Mouse (Mus musculus) limb, embryonic 15.5 days (tissue): ENCODE measurements around the gene Olfr994. TPM values are rescaled to one million over a fixed set of nuclear protein-coding genes. Genes with fewer than 3 reads are reported as not detected.

Source experiments
- ATAC-seq: fragments of 200-750 bp; cut with Nextera tagmentation; 2 replicates; pipeline ENCODE4 v1.8.0; 2017; ENCODE audit warnings: low read depth, moderate TSS enrichment; ENCODE audit not compliant: insufficient number of reproducible peaks, low FRiP score, low TSS enrichment
- H3K27ac ChIP-seq: fragments of 300-500 bp; sonication (generic); 2 replicates; pipeline ENCODE4 v1.5.1; 2015; ENCODE audit warnings: moderate library complexity, mild to moderate bottlenecking, inconsistent platforms
- H3K27me3 ChIP-seq: fragments of 300-500 bp; sonication (generic); 2 replicates; pipeline ENCODE4 v1.6.1; 2015; ENCODE audit warnings: inconsistent platforms
- H3K36me3 ChIP-seq: fragments of 300-500 bp; sonication (generic); 2 replicates; pipeline ENCODE4 v1.6.1; 2015; ENCODE audit warnings: inconsistent platforms
- H3K4me1 ChIP-seq: fragments of 300-500 bp; sonication (generic); 2 replicates; pipeline ENCODE4 v1.6.1; 2015; ENCODE audit warnings: inconsistent platforms
- H3K4me2 ChIP-seq: fragments of 300-500 bp; sonication (generic); 2 replicates; pipeline ENCODE4 v1.6.1; 2015; ENCODE audit warnings: mild to moderate bottlenecking, inconsistent platforms
- H3K4me3 ChIP-seq: fragments of 300-500 bp; sonication (generic); 2 replicates; pipeline ENCODE4 v1.5.1; 2015; ENCODE audit warnings: mild to moderate bottlenecking, inconsistent platforms
- H3K9ac ChIP-seq: fragments of 300-500 bp; sonication (generic); 2 replicates; pipeline ENCODE4 v1.6.1; 2015; ENCODE audit warnings: inconsistent platforms
- H3K9me3 ChIP-seq: fragments of 300-500 bp; sonication (generic); 2 replicates; pipeline ENCODE4 v1.6.1; 2016; ENCODE audit warnings: inconsistent platforms
- WGBS: fragments of 180-500 bp; shearing (Covaris S2); methylation state at CpG from one replicate; pipeline ENCODE4 v1.1.7; 2015; 5-methylcytosine and 5-hydroxymethylcytosine counted together
- polyA plus RNA-seq: library from polyadenylated mRNA; unstranded; fragments of >200 nt; fragmentation: Nextera tagmentation; extraction: Ambion mirVana; gene quantifications from 2 replicates; pipeline ENCODE4 v1.2.1, GENCODE M21; 2015

The Olfr994 gene
- polyA plus RNA-seq, result not detected in 2 replicates

DNA sequence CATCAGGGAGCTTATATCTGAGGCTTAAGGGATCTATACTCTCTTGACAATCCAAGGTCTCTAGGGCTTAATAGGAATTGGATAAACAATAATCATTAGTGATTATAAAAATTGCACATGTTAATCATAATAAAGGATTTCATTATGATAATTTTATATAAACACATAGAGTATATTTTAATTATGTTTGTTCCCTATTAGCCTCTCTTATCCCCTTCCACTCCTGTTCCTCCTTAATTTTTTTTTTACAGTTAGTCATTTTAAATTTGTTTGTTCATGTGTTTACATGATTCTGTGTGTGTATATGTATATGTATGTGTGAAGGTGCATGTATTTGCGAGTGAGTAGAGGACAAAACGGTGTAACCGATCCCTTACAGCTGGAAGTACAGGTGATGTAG lies at the start of gene Olfr994:
Gene Olfr994 (minus strand): TSS at position 101 of the 400 bp plus-strand sequence.
- H3K4me2 ChIP-seq, result no peak within 1 kb of the TSS
- H3K9ac ChIP-seq, result no peak within 1 kb of the TSS
- 92% methylated on average over 3 of the region's 3 CpGs for WGBS
- no peaks in the 10 kb centered on the region for H3K9me3 ChIP-seq
- no peak within 1 kb of the TSS for H3K27ac ChIP-seq
- H3K36me3 ChIP-seq, result no peaks in the 10 kb centered on the region
- H3K4me1 ChIP-seq, result no peaks in the 10 kb centered on the region
- no peak within 1 kb of the TSS for H3K4me3 ChIP-seq
- no peaks in the 10 kb centered on the region for H3K27me3 ChIP-seq
- ATAC-seq, result no peak

DNA sequence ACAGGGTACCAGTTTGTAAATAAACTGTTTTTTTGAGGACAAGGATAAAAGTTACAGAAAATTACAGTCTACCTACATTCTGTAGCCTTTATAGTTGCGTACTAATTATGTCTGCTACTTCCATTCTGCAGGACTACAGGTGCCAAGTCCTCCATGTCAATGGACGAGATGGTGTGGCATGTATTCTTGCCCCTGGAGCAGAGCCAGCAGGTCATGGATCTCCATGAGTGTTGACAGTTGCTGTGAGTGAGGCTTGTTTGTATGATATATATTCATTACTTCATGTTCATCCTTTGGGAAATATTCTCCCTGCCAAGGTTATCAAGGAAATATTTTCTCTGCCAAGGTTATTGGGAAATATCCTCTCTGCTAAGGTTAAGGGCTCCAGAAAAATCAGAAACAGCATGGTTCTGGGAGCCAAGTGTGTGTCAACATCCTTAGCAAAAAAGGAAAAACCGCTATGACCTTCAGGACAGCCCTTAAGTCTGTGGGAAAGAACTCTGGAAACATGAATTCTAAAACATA lies 30.6 kb upstream of the Olfr994 start:
- no peaks in the 10 kb centered on the region for H3K4me1 ChIP-seq
- H3K9me3 ChIP-seq, result no peaks in the 10 kb centered on the region
- no peak overlapping the region for H3K4me3 ChIP-seq
- H3K9ac ChIP-seq, result no peak overlapping the region
- WGBS, result 73% methylated on average over 3 of the region's 3 CpGs
- no peak for ATAC-seq
- H3K27ac ChIP-seq, result no peak overlapping the region
- H3K36me3 ChIP-seq, result no peaks in the 10 kb centered on the region
- no peak overlapping the region for H3K4me2 ChIP-seq
- H3K27me3 ChIP-seq, result no peaks in the 10 kb centered on the region

DNA sequence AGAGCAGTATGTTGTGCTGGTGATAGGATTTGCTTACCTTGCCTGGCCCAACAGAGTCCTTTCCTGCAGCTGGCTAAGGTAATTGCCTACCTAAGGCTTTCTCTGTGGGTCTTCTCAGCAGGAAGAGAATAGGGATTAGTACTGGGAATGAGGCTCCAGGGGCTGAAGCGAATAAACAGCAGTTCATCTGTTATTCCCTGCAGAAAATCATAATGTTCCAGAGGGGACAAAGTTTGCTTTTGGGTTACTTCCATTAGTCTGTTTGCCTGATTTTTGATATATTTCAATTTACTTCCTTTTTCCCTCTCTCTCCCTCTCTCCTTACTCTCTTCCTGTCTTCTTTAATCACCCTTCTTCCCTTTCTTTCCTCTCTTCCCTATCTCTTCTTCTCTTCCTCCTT lies 7.3 kb upstream of the Olfr994 start, which contains the start of gene Olfr995:
Gene Olfr995 (minus strand): TSS at position 101 of the 400 bp plus-strand sequence.
- Histone ChIP-seq H3K4me2 (no peak within 1 kb of the TSS), H3K27me3 (no peaks in the 10 kb centered on the region), H3K9ac (no peak within 1 kb of the TSS), H3K36me3 (no peaks in the 10 kb centered on the region), H3K27ac (no peak within 1 kb of the TSS), H3K4me3 (no peak within 1 kb of the TSS), H3K9me3 (no peaks in the 10 kb centered on the region), H3K4me1 (no peaks in the 10 kb centered on the region)
- ATAC-seq, result no peak
- WGBS, result 18% methylated on average over 1 of the region's 1 CpGs

DNA sequence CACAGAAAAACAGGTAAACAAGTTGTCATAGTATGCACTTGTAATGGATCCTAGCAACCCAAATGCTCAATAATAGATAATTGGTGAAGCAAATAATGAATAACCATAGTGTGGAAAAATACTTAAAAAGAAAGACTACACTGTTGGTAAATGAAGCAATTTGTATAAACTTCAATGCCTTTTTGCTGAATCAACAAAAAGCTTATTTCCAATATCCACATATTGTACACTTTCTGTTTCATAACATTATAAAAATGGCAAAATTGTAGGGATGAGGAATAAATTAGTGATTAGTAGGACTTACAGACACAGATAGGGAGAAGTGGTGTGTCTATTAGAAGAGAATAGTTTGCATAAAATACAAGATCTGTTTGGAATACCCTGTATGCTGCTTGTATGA lies 6.3 kb upstream of the Olfr994 start:
- no peak overlapping the region for H3K9ac ChIP-seq
- H3K4me2 ChIP-seq, result no peak overlapping the region
- no peak for ATAC-seq
- H3K4me3 ChIP-seq, result no peak overlapping the region
- H3K27ac ChIP-seq, result no peak overlapping the region
- H3K36me3 ChIP-seq, result no peaks in the 10 kb centered on the region
- H3K27me3 ChIP-seq, result no peaks in the 10 kb centered on the region
- no peaks in the 10 kb centered on the region for H3K4me1 ChIP-seq
- no peaks in the 10 kb centered on the region for H3K9me3 ChIP-seq

DNA sequence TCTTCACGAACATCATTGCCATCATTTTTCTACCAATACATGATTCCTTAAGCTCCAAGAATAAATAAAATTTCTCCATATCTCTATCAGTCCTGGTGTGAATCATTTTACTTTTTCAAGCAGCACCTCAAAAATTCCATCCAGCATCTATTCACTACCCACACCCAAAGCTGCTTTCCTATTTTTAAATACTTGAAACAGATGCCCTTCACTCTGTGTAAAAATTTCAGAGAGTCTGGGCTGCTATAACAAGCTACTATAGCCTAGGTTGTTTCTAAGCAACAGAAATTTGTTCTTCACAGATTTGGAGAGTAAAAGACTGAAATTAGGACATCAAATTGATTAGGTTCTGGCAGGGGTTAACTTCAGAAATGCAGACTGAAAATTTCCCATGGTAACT lies 10.4 kb downstream of the Olfr994 start:
- H3K9ac ChIP-seq, result no peak overlapping the region
- WGBS, result 79% methylated on average over 1 of the region's 1 CpGs
- no peak overlapping the region for H3K4me2 ChIP-seq
- H3K27me3 ChIP-seq, result no peaks in the 10 kb centered on the region
- H3K9me3 ChIP-seq, result no peaks in the 10 kb centered on the region
- H3K36me3 ChIP-seq, result no peaks in the 10 kb centered on the region
- no peak for ATAC-seq
- H3K27ac ChIP-seq, result no peak overlapping the region
- H3K4me1 ChIP-seq, result no peaks in the 10 kb centered on the region
- H3K4me3 ChIP-seq, result no peak overlapping the region

DNA sequence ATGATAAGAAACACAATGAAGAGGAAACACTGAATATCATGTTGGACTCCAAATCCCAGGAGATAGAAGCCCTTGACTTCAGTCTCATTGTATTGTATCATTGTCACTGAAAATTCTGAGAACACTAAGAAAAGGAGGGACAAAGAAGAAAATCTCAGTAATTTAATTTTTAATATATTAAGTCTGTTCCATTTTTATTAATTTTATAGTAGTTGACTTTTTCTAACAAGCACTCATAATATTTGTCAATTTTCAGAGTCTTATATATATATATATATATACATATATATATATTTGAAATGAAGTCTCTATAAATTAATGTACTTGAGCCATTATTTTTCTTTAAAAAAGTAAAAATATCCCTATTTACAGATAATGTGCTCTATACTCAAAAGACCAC lies 21.5 kb downstream of the Olfr994 start, which contains the start of gene Olfr993:
Gene Olfr993 (minus strand): TSS at position 101 of the 400 bp plus-strand sequence.
- no peaks in the 10 kb centered on the region for H3K9me3 ChIP-seq
- ATAC-seq, result no peak
- no peak within 1 kb of the TSS for H3K4me3 ChIP-seq
- no peaks in the 10 kb centered on the region for H3K4me1 ChIP-seq
- no peaks in the 10 kb centered on the region for H3K27me3 ChIP-seq
- H3K27ac ChIP-seq, result no peak within 1 kb of the TSS
- H3K36me3 ChIP-seq, result no peaks in the 10 kb centered on the region
- no peak within 1 kb of the TSS for H3K9ac ChIP-seq
- no peak within 1 kb of the TSS for H3K4me2 ChIP-seq

DNA sequence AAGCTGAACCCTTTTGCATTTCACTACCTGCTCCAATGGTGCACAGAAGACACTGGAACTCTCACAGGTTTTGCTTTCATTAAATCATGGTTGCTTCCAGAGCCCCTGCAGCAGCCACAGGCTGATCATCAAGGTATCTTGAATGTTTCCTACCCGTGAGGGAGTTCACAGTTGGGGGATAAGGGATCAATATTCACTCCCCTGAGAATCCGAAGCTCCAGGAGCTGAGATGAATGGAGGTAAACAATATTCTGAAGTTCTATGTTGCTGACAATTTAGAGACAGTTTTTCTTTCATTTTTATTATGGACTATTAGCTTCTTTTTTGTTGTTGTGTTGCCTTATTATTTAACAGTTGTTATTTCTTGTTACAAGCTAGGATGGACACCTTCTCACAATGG lies 26.9 kb downstream of the Olfr994 start, which contains the start of gene Olfr992:
Gene Olfr992 (minus strand): TSS at position 101 of the 400 bp plus-strand sequence.
- ATAC-seq, result no peak
- H3K36me3 ChIP-seq, result no peaks in the 10 kb centered on the region
- no peak within 1 kb of the TSS for H3K4me2 ChIP-seq
- no peaks in the 10 kb centered on the region for H3K9me3 ChIP-seq
- H3K9ac ChIP-seq, result no peak within 1 kb of the TSS
- H3K27me3 ChIP-seq, result no peaks in the 10 kb centered on the region
- WGBS, result 56% methylated on average over 2 of the region's 2 CpGs
- no peak within 1 kb of the TSS for H3K27ac ChIP-seq
- H3K4me1 ChIP-seq, result no peaks in the 10 kb centered on the region
- H3K4me3 ChIP-seq, result no peak within 1 kb of the TSS

Other genes starting within 250 kb of the Olfr994 start
- 0.74 and 0.78 TPM in 2 replicates for gene Lrrc55, start 239.3 kb downstream of the Olfr994 start, polyA plus RNA-seq
- gene Olfr987, start 97.1 kb downstream of the Olfr994 start, polyA plus RNA-seq, result not detected in 2 replicates
- gene Olfr988, start 73.2 kb downstream of the Olfr994 start, polyA plus RNA-seq, result not detected in 2 replicates
- gene Olfr992, start 27.0 kb downstream of the Olfr994 start, polyA plus RNA-seq, result not detected in 2 replicates
- not detected in 2 replicates for gene Olfr993, start 21.6 kb downstream of the Olfr994 start, polyA plus RNA-seq
- gene Olfr995, start 7.2 kb upstream of the Olfr994 start, polyA plus RNA-seq, result not detected in 2 replicates
- 15.1 and 16.6 TPM in 2 replicates for gene 4833423E24Rik, start 82.6 kb upstream of the Olfr994 start, polyA plus RNA-seq
- not detected in 2 replicates for gene Olfr996, start 142.8 kb upstream of the Olfr994 start, polyA plus RNA-seq
- not detected in 2 replicates for gene Olfr998, start 152.5 kb upstream of the Olfr994 start, polyA plus RNA-seq
- not detected in 2 replicates for gene Olfr1000, start 175.5 kb upstream of the Olfr994 start, polyA plus RNA-seq
- not detected in 2 replicates for gene Olfr1002, start 214.3 kb upstream of the Olfr994 start, polyA plus RNA-seq
- gene Olfr154, start 228.0 kb upstream of the Olfr994 start, polyA plus RNA-seq, result not detected in 2 replicates
- gene Olfr1006, start 242.3 kb upstream of the Olfr994 start, polyA plus RNA-seq, result not detected in 2 replicates